10 mouse cellular contexts compared by ENCODE assay signal in the genomic region with DNA sequence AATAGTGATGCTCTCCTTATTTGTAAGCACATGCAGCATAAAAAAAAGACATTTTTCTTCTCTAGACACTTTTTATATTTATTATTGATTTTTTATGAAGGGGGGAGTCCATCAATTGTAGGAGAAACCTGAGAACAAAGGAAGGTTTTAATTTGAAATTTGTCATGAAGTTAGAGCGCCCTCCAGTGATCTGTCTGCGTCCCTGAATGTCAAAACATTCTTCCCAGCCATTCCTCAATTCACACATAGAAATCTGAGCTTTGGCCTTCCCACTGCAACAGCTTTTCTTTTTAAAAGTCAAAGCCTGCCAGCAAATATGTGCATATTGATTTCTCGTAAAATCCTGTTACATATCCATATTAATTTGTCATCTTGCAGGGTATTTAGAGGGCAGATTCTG.
A peak's percentile ranks its signal among the peaks of the same experiment; 100 is the strongest.
DNase-seq lines count a peak whose midpoint lies in the region; ATAC-seq and TF ChIP-seq lines count a peak whose summit lies in the region.
"Had no signal": no experiment of that assay in that cellular context is flagged by ENCODE, and none has a peak within 500 bp of the region (broad histone marks: within the 10 kb centered on the region; RNA-seq: fewer than 3 reads in every experiment).

No protein-coding gene starts in this region.

- H3K4me2 ChIP-seq in kidney, embryonic 16.5 days (replicated peaks; ENCODE audit: low read depth, low read length): no peak overlapping the region
- H3K4me2 ChIP-seq: hindbrain, embryonic 15.5 days had no signal

- CTCF ChIA-PET in Patski (lab: Charles Lee): no interaction called here

- H3K4me1 ChIP-seq in kidney, embryonic 16.5 days (ENCODE audit: insufficient read depth, low read length): no peaks in the 10 kb centered on the region
- no peaks in the 10 kb centered on the region for H3K4me1 ChIP-seq in E14TG2a.4 (replicated peaks; ENCODE audit: low read depth, low read length)
- H3K4me1 ChIP-seq: hindbrain, embryonic 15.5 days had no signal

- no peaks in the 10 kb centered on the region for H3K36me3 ChIP-seq in kidney, embryonic 16.5 days (ENCODE audit: insufficient read depth, low read length)
- no peaks in the 10 kb centered on the region for H3K36me3 ChIP-seq in E14TG2a.4 (ENCODE audit: insufficient read depth, low read length)
- H3K36me3 ChIP-seq: hindbrain, embryonic 15.5 days had no signal

- H3K9ac ChIP-seq in kidney, embryonic 16.5 days (replicated peaks; ENCODE audit: low read length): no peak overlapping the region
- H3K9ac ChIP-seq: hindbrain, embryonic 15.5 days had no signal

- H3K4me3 ChIP-seq in kidney, embryonic 16.5 days (ENCODE audit: low read length): no peak overlapping the region
- H3K4me3 ChIP-seq in E14TG2a.4 (replicated peaks; ENCODE audit: low read length): no peak overlapping the region
- H3K4me3 ChIP-seq: erythroblast, embryonic 14.5 days; hindbrain, embryonic 15.5 days had no signal

- TF ChIP-seq CTCF in E14TG2a.4 (conservative IDR thresholded peaks at IDR 0.05; ENCODE audit: low read length) (peak; percentile 48), Patski (IDR thresholded peaks at IDR 0.05) (peak; percentile 14)

- no peaks in the 10 kb centered on the region for H3K9me3 ChIP-seq in kidney, embryonic 16.5 days (ENCODE audit: low read length)
- no peaks in the 10 kb centered on the region for H3K9me3 ChIP-seq in E14TG2a.4 (ENCODE audit: low read length)
- H3K9me3 ChIP-seq: hindbrain, embryonic 15.5 days had no signal

- 14% methylated on average over 3 of the region's 3 CpGs for WGBS in kidney, embryonic 16.5 days

- no peak overlapping the region for H3K27ac ChIP-seq in kidney, embryonic 16.5 days (ENCODE audit: low read length)
- H3K27ac ChIP-seq: hindbrain, embryonic 15.5 days had no signal

- H3K27me3 ChIP-seq in kidney, embryonic 16.5 days (ENCODE audit: insufficient read depth, low read length): no peaks in the 10 kb centered on the region
- no peaks in the 10 kb centered on the region for H3K27me3 ChIP-seq in E14TG2a.4 (ENCODE audit: insufficient read depth, low read length)
- peaks cover 4% of the 10 kb centered on the region for H3K27me3 ChIP-seq in Patski
- H3K27me3 ChIP-seq: hindbrain, embryonic 15.5 days had no signal

- in situ Hi-C loops in Patski (cut with MboI; ENCODE audit: low pct_unique_long_range_greater_than_20kb): no loop called here

- POLR2A ChIA-PET in Patski (lab: Charles Lee): no interaction called here

- no peak for ATAC-seq in kidney, embryonic 16.5 days (ENCODE audit: low FRiP score, low TSS enrichment)
- no peak for ATAC-seq in Patski

- peak; percentile 23 for DNase-seq in kidney, adult 9 months
- DNase-seq in Patski (ENCODE audit: low read depth, low spot score): no peak
- peak; percentile 42 to 62 for DNase-seq in layer of hippocampus, postnatal 10 days (ENCODE audit: low spot score in 2 of 2)
- DNase-seq in gastrocnemius, postnatal 25 days: no peak
- no peak for DNase-seq in thymus, postnatal 36 days
- DNase-seq in heart, adult 11 months: no peak

Comparison
In these comparisons a context has a peak if more than half of its experiments do, and no peak if none do; other contexts are left out.
1. DNase-seq: peak in kidney, adult 9 months (single experiment) and layer of hippocampus, postnatal 10 days (2 of 2); none in Patski (single experiment), gastrocnemius, postnatal 25 days (single experiment), thymus, postnatal 36 days (0 of 2) and heart, adult 11 months (single experiment).